Mouse (Mus musculus) leukemia stem cell, adult 10-12 weeks (primary cell): Measurements from ENCODE around the gene Tmem223. TPM values are rescaled to one million over a fixed set of nuclear protein-coding genes. Genes with fewer than 3 reads are reported as not detected.

Experiments used
- polyA plus RNA-seq: library from polyadenylated mRNA; stranded (reverse); fragments of >175 nt; gene quantifications from 2 replicates; pipeline ENCODE4 v1.2.3, GENCODE M21; 2012; ENCODE audit warnings: low replicate concordance

Tmem223 gene
- 69.6 and 147 TPM in 2 replicates for polyA plus RNA-seq

DNA sequence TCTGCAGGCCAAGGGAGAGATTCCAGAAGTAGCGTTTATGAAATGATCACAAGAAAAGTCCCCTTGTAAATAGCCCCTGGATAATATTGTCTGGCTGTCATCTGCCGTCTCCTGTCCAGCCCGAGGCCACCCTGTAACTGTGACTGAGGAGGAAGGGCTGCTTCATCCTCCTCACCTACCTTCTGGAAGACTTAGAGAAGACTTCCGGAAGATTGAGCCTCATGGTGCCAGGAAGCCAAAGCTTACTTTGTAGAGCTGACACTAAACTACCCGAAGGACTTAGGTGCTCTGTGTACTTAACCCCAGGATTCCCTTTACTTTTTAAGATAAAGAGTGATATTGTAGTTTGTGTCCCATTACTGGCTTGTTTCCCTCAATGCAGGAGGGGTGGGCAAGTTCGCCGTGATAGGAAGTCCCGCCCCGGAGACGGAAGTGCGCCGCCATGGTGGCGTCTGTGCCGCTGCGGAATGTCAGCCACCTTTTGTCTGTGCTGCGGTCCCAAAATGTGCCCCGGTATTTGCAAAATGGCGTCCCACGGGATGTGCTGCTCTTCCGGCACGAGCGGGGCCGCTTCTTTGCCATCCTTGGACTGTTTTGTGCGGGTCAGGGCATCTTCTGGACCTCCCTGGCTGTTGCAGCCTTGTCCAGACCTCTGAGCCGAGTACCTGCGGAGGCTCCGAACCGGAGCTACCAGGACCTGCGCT is at the start of gene Tmem223:
TSS of gene Tmem223 (plus strand) at position 430 of the 704 bp plus-strand sequence.

DNA sequence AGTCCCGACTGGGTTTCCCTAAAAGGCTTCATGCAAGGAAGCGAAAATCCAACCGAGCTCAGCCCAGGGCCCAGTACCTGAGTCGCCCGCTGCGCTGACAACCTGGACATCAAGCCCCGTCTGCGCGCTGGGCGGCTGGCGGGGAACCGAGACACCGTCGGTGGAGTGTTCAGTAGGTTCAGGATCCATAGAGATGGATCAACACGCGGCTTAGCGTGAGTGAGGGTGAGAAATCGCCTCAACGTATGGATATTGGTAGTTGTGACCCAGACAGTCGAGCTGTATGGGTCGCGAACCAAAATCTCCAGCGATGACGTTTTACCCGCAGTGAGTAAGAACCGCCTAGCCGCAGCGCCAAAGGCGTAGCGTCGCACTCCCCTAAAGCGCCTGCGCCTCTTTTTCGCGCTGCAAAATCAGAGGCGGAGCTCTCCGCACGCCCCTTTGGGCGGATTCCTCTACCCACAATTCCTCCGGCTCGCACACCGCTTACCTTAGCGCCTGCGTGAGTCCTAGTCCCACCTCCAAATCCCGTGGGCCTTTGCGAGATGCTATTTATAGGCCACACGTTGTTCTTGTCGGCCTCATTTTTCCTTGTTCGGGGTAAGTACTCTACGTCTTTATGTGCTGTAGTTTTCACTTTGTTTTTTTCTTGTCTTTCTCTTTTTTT is 47.8 kb upstream of the Tmem223 start, which contains the start of gene Slc3a2:
TSS of gene Slc3a2 (minus strand) at position 463 of the 667 bp plus-strand sequence.

DNA sequence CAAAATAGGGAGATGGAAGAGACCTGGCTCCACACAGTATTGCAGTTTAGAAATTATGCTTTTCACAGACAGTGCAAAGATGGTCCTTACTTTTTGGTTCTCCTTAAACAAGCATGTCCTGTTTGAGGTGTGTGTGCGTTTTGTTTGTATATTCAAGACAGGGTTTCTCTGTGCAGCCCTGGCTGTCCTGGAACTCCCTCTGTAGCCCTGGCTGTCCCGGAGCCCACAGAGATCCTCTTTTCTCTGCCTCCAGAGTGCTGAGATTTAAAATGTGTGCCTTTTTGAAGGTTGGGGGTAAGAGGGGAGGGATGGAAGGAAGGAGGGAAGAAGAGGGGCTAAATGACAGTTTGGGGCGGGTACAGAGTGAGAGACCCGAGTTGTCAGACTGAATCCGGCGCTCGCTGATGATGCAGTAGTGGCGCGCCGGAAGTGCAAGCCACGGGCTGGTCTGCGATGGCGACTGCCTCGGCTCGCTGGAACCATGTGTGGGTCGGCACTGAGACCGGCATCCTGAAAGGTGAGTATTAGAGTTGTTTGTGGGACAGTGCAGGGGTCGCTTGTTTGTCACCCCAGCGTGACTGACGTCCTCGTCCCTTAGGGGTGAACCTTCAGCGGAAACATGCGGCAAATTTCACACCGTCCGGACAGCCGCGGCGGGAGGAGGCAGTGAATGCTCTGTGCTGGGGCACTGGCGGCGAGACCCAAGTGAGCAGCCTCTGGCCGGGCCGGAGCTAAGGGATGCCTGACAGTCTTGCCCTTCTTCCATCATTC is 35.2 kb upstream of the Tmem223 start, which contains the start of gene Wdr74:
TSS of gene Wdr74 (plus strand) at position 439 of the 771 bp plus-strand sequence.

DNA sequence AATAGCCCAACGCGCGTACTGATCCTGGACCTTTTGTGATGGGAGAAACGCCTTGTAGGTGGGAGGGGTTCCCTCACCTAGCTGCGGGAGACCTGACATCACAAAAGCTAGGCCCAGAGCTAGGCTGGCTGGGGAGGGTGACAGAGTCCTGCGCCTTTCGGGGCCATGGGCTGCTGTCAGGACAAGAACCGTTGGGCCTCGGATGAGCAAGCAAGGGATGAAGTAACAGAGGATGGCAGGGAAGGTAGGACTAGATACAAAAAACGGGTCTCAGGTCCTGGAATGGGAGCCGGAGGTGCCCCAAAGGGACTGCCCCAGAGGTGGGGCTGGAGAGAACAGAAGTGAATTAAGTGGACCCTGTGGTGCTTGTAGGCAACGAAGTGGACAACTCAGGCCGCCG is 30.2 kb upstream of the Tmem223 start, which contains the start of gene 1700092M07Rik:
TSS of gene 1700092M07Rik (plus strand) at position 116 of the 400 bp plus-strand sequence.

DNA sequence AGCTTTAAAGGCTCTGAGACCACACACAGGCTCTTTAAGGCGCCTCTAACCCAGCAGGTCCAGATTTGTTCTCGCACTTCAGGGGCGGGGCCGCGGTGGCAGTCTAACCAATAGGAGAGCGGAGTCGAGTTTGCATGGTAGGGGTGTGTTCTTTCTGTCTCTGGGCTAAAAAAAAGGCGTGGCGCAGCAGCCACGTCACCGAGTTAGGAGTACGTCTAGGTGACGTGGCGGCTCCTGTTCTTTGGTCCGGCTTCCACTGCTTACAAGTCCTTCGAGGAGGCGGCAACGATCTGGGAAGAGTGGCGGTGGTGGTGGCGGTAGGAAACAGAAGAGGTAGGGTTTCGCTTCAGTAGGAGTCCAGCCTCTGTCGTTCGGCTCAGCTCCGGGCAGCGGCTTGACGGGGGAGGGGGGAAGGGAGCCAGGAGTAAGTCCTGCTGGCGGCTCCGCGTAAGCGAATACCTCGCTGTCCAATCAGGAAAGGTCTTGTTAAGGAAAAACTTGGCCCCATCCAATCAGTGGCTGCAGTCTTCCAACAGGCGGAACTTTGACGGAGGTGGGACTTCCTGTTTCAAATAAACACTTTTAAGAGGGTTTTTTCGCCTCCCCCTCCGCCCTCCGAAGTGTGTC is 29.4 kb upstream of the Tmem223 start, which contains the start of gene Stx5a:
TSS of gene Stx5a (plus strand) at position 171 of the 627 bp plus-strand sequence.

DNA sequence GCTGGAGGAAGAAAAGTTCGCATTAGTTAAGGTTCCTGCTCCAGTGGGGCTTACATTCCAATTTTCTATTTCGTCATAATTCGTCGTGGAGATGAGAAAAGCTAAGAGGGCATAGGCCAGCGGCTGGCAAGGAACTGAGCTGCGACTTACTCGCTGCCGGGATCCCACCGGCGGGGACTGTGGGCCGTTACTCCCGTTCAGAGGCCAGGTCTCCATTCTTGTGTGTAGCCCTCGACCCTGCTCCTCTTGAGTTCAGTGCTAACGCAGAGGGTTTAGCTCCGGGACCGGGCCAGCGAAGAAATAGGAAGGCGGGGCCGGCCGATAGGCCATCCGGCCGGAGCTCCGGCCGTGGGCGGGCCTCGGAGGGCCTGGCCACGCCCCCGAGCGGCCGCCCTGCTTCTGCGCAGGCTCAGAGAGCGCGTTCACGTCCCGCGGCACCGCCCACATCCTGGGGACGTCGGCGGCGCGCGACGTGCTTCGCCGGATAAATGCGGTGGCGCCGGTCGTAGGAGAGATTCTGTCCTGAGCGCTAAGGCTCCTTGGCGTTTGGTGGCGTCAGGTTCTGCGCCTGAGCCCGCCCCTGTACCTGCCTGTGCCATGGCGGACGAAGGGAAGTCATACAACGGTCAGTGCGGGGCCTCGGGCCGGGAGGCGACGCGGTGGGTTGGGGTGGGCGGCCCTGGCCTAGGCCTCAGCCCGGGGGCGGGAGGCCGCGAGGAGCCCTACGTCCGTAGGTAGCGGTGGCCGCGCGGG is 14.0 kb upstream of the Tmem223 start, which contains the start of gene Nxf1:
TSS of gene Nxf1 (plus strand) at position 439 of the 753 bp plus-strand sequence.

DNA sequence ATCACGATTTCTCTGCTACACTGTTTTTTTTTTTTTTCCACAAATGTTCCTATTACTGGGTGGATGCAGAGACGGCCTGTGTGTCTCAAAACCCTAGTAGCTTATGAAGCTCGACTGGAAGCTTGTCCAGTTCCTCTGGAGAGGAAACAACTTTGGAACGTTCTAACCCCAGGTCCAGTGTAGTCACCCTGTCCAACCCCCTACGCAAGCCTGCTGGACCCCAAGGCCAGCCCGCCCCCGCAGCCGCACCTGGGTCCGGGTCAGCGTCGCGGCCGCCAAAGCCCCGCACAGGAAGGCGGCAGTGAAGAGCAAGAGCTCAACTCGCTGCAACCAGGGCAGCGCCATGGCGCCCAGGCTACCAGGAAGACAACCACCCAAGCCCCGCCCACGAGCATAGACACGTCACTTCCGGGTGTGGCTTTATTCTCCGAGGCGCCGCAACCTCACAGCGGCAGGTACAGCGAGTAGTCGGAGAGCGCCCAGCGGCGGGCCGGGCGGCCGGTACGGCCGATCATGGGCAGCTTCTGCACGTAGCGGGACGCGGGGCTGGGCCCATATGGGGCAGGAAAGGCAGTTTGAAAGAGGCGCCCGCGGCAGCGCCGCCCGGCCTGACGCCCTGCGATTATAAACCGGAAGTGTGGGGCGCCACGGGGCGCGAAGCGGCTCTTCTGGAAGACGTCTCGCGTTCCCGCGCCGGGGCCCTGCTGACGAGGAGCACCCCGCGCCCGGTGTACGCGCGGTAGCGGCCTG is 3.5 kb downstream of the Tmem223 start, which contains the start of gene Tmem179b:
TSS of gene Tmem179b (minus strand) at position 382 of the 750 bp plus-strand sequence.

DNA sequence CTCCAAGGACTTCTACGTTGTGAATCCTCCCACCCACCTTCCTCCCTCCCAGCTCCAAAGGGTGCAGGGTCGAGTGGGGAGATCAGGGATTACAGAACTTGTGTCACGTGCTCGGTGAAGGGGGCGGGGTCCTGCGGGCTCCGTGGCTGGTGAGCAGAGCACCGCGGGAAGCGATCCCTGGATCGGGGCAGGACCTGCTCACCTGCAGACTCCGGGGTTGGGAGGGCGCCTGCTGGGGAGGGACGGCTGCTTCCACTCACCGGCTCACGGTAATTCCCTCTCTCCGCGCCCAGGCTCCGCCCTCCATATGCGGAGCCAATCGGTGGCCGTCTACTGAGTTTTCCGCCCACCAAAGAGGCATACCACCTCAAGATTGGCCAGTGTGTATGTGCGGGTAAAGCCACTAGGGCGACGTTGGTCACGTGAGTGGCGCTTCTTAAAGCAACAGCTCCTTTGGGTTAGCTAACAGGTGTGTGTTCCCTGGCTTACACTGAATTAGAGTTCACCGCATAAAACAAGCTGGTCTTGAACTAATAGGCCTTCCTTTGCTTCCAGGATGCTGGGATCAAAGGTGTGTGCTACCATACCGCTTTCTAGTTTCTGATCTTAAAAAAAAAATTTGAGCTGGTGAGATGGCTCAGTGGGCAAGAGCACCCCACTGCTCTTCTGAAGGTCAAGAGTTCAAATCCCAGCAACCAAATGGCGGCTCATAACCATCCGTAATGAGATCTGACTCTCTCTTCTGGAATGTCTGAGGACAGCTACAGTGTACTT is 15.4 kb downstream of the Tmem223 start, which contains the start of gene Taf6l:
TSS of gene Taf6l (minus strand) at position 410 of the 774 bp plus-strand sequence.

DNA sequence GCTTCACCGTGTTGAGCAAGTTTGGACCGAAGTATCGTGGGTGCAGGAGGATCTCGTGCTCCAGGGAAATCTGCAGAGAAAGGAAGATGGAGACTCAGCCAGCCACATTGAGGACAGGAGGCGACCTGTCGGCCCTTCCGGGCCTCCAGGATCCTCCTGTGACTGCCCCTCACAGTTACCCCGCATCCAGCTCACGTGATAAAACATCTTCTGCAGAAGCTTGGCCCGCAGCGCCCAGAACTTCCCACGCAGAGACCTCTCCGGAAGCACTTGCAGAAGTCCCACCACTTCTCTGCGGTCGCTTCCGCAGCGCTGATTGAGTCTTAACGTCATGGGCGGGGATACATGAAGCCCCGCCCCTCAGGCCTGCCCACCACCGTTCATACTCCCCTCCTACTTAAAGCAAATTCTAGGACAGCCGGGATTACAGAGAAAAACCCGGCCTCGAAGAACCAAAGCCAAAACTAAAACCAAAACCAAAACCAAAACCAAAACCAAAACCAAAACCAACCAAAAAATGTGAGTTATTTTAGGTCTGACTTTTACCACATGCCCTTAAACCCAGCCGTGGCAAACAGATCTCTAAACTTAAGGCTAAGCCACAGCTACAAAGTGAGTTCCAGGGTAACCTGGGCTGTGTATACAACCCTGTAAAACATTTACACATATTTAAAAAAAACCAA is 27.6 kb downstream of the Tmem223 start, which contains the start of gene Polr2g:
TSS of gene Polr2g (minus strand) at position 314 of the 683 bp plus-strand sequence.

DNA sequence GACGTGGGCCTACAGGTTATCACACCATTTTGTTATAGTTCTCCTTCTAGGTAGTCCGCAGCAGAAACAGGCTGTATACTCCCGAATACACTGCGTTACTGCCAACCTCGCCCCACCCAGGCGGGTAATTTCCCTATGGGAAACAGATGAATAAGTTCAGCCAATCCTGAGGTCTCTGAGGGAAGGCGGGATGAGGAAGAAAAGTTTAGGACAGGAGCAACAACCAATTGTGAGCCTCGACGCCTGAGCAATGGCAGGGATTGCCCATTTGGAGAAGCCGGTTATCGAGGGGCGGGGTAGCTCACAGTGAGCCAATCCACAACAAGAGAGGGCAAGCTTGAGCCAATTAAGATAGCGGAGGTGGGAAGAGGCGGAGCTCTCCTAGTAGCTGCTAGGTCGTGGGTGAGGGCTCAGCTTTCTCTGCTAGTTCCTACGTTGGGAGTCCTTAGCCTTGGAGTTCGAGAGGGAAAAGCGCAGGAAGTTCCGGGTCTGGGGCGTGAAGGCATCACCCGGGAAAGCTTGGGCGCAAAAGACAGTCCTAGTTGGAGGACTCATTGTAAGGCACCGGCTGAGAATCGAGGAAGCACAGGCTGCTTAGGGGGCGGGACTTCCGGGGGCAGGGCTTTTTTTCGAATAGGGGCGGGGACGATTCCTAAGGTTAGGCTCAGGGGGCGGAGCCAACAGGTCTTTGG is 31.5 kb downstream of the Tmem223 start, which contains the start of gene Zbtb3:
TSS of gene Zbtb3 (plus strand) at position 426 of the 692 bp plus-strand sequence.

DNA sequence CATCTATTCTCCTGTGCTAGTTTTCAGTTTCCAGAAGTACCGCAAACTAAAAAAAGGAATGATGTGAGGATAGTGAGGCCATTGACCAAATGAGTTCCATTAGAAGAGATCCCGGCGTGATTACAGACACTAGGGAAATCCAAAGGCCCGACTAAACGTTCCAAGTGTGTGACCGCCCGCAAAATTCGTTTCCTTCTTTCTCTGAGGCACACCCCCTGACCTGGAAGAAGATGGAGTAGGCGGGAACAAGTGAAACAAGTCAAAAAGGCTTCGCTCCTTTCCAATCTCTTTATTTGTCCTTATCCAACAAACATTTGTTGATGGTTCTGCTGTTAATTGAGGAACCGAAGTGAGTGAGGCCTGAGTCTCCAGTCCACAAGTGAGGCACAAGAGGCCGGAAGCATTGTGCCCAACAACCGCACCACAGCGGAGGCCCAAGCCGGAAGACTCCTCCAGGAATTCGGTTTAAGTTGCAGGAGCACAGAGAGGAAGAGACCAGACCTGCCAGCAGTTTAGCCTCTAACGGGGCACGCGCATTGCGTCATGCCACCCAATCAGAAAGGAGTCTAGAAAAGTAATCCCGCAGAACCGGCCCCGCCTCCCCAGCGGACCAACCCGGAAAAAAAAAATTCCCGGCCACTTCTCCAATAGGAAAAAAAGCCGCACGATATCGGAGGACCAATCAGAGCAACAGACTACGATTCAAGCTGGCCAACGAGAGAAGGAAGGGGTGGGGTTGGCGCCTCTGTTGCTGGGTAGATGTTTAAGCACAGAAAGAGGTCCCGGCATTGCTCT is 48.2 kb downstream of the Tmem223 start, which contains the start of gene Ttc9c:
TSS of gene Ttc9c (minus strand) at position 533 of the 795 bp plus-strand sequence.

DNA sequence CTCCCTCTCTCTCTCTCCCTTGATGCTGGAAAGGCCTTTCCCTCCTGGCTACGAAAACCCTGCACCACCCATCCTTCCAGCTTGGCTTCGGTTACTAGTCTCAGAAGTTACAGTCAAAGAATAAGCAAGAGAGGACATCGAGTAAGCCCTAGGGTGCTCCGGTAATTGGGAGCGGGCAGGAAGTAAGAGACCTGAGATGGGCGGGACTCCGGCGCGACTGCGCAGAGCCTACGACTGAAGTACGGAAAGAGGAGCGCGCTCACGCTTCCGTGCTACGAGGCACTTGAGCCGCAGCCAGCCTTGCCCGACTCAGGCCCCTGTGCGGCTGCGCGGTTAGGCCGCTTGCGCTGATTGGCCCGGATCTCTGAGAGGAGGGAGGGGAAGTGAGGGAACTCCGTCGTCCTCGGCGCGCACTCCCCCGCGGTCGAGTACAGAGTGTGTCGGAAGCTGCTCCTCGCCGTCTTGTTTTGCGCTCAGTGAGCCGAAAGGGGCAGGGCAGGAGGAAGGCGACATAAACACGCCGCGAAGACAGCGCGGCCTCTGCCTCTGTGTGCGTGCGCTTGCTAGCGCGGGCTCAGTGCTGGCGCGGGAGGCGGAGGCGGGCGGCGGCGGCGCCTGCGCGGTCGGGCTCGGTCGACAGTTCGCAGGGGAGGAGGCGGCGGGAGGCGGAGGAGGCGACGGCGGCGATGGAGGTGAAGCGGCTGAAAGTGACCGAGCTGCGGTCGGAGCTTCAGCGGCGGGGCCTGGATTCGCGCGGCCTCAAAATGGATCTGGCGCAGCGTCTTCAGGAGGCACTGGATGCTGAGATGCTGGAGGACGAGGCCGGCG is 49.0 kb downstream of the Tmem223 start, which contains the start of gene Hnrnpul2:
TSS of gene Hnrnpul2 (plus strand) at position 415 of the 828 bp plus-strand sequence.

